Mouse (Mus musculus) neural tube, embryonic 11.5 days (tissue): Measurements from ENCODE around the gene Arhgap31. TPM values are rescaled to one million over a fixed set of nuclear protein-coding genes. Genes with fewer than 3 reads are reported as not detected.

Source experiments
- ATAC-seq: fragments of 200-750 bp; cut with Nextera tagmentation; 2 replicates; pipeline ENCODE4 v1.8.0; 2017; ENCODE audit warnings: moderate number of reproducible peaks, mild to moderate bottlenecking, moderate TSS enrichment, moderate library complexity; ENCODE audit not compliant: insufficient read depth, low FRiP score, low TSS enrichment
- DNase-seq: peaks from one replicate; pipeline ENCODE4 v3.0.0-alpha.2; 2015; ENCODE audit warnings: low spot score
- H3K27ac ChIP-seq: fragments of 300-500 bp; sonication (generic); 2 replicates; pipeline ENCODE4 v1.5.1; 2014; ENCODE audit warnings: low read depth, mild to moderate bottlenecking, low read length
- H3K27me3 ChIP-seq: fragments of 300-500 bp; sonication (generic); 2 replicates; pipeline ENCODE4 v1.6.1; 2014; ENCODE audit warnings: mild to moderate bottlenecking, low read length, mixed read lengths; ENCODE audit not compliant: control insufficient read depth, insufficient read depth
- H3K36me3 ChIP-seq: fragments of 300-500 bp; sonication (generic); 2 replicates; pipeline ENCODE4 v1.6.1; 2014; ENCODE audit warnings: mild to moderate bottlenecking, low read length, moderate library complexity, mixed read lengths; ENCODE audit not compliant: control insufficient read depth, insufficient read depth
- H3K4me1 ChIP-seq: fragments of 300-500 bp; sonication (generic); 2 replicates; pipeline ENCODE4 v1.6.1; 2014; ENCODE audit warnings: low read length, mixed read lengths; ENCODE audit not compliant: control insufficient read depth, insufficient read depth
- H3K4me2 ChIP-seq: fragments of 300-500 bp; sonication (generic); 2 replicates; pipeline ENCODE4 v1.6.1; 2014; ENCODE audit warnings: low read depth, mild to moderate bottlenecking, moderate library complexity
- H3K4me3 ChIP-seq: fragments of 300-500 bp; sonication (generic); 2 replicates; pipeline ENCODE4 v1.5.1; 2014; ENCODE audit warnings: low read depth, low read length
- H3K9ac ChIP-seq: fragments of 300-500 bp; sonication (generic); 2 replicates; pipeline ENCODE4 v1.6.1; 2014; ENCODE audit warnings: mild to moderate bottlenecking, low read length
- H3K9me3 ChIP-seq: fragments of 300-500 bp; sonication (generic); 2 replicates; pipeline ENCODE4 v1.6.1; 2016; ENCODE audit warnings: low read length; ENCODE audit not compliant: control insufficient read depth
- WGBS: fragments of 180-500 bp; shearing (Covaris S2); extraction: QIAGEN DNeasy Blood & Tissue Kit; methylation state at CpG from one replicate; pipeline ENCODE4 v1.1.7; 2014; 5-methylcytosine and 5-hydroxymethylcytosine counted together
- polyA plus RNA-seq: library from polyadenylated mRNA; unstranded; fragments of >200 nt; fragmentation: Nextera tagmentation; extraction: Ambion mirVana; gene quantifications from 2 replicates; pipeline ENCODE4 v1.2.1, GENCODE M21; 2014

Arhgap31 gene
- polyA plus RNA-seq, 1 experiment from 2014 or later = 7.7 TPM

GRCm38 (mm10) chr16:38674891-38675290 lies 38.2 kb downstream of the Arhgap31 start:
- Histone ChIP-seq H3K4me3 (no peak overlapping the region), H3K4me2 (no peak overlapping the region)
- 90% methylated on average over 11 of the region's 11 CpGs for WGBS

GRCm38 (mm10) chr16:38673511-38673910 lies 39.6 kb downstream of the Arhgap31 start:
- Histone ChIP-seq H3K36me3 (no peaks in the 10 kb centered on the region), H3K27ac (peak overlapping the region; percentile 41; the same call in 1 of the 2 replicates), H3K4me3 (no peak overlapping the region), H3K27me3 (no peaks in the 10 kb centered on the region), H3K9me3 (no peaks in the 10 kb centered on the region), H3K4me2 (no peak overlapping the region), H3K9ac (no peak overlapping the region), H3K4me1 (peaks cover 3% of the 10 kb centered on the region; the same call in 1 of the 2 replicates)
- 66% methylated on average over 15 of the region's 15 CpGs for WGBS
- DNase-seq (peak; percentile 79), ATAC-seq (peak; percentile 88)

More at GRCm38 (mm10) chr16:38674891-38675290, 38.2 kb downstream of the Arhgap31 start:
- no peak overlapping the region for H3K9ac ChIP-seq
- no peaks in the 10 kb centered on the region for H3K36me3 ChIP-seq
- H3K27me3 ChIP-seq = no peaks in the 10 kb centered on the region
- no peak for ATAC-seq
- H3K27ac ChIP-seq = no peak overlapping the region
- H3K4me1 ChIP-seq = peaks cover 3% of the 10 kb centered on the region; the same call in 1 of the 2 replicates
- H3K9me3 ChIP-seq = no peaks in the 10 kb centered on the region
- no peak for DNase-seq

- no peak overlapping the region for H3K4me2 ChIP-seq
- H3K27ac ChIP-seq = no peak overlapping the region
- no peaks in the 10 kb centered on the region for H3K36me3 ChIP-seq
- H3K27me3 ChIP-seq = no peaks in the 10 kb centered on the region
- DNase-seq (no peak), ATAC-seq (no peak)
- no peak overlapping the region for H3K9ac ChIP-seq
- WGBS = 92% methylated on average over 7 of the region's 7 CpGs
- H3K4me3 ChIP-seq = no peak overlapping the region
- no peaks in the 10 kb centered on the region for H3K9me3 ChIP-seq
- H3K4me1 ChIP-seq = peaks cover 3% of the 10 kb centered on the region; the same call in 1 of the 2 replicates
Observed at GRCm38 (mm10) chr16:38672947-38673346, 40.1 kb downstream of the Arhgap31 start.

DNA sequence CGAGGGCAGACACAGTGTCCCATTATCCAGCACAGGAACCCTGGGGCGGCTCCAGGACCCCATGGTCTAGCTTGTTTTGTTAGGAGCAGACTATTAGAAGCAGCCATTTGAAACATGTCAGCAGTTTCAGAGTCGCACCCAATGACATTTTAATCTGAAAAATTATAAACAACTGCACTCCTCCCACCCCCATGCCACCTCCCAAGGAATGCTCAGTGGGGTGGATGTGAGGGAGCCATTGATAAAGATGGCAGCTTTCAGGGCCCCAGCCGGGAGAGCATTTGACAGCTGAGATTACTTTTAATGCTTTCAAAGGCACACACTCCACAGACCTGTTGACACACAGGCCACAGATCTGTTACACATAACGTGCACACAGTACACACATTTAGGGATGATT lies 40.7 kb downstream of the Arhgap31 start:
- peaks cover 3% of the 10 kb centered on the region; the same call in 1 of the 2 replicates for H3K4me1 ChIP-seq
- no peak overlapping the region for H3K9ac ChIP-seq
- ATAC-seq (no peak), DNase-seq (no peak)
- H3K4me3 ChIP-seq = no peak overlapping the region
- no peaks in the 10 kb centered on the region for H3K9me3 ChIP-seq
- WGBS = 65% methylated on average over 5 of the region's 5 CpGs
- H3K27ac ChIP-seq = no peak overlapping the region
- H3K4me2 ChIP-seq = no peak overlapping the region
- H3K27me3 ChIP-seq = no peaks in the 10 kb centered on the region
- no peaks in the 10 kb centered on the region for H3K36me3 ChIP-seq

- Histone ChIP-seq H3K4me1 (peaks cover 3% of the 10 kb centered on the region; the same call in 1 of the 2 replicates), H3K9ac (no peak overlapping the region), H3K36me3 (no peaks in the 10 kb centered on the region), H3K27me3 (no peaks in the 10 kb centered on the region), H3K4me2 (no peak overlapping the region), H3K4me3 (no peak overlapping the region), H3K9me3 (no peaks in the 10 kb centered on the region), H3K27ac (no peak overlapping the region)
- DNase-seq = no peak
- 88% methylated on average over 12 of the region's 12 CpGs for WGBS
- no peak for ATAC-seq
Observed at GRCm38 (mm10) chr16:38670621-38671390, 42.3 kb downstream of the Arhgap31 start.

GRCm38 (mm10) chr16:38668871-38669675 lies 44.0 kb downstream of the Arhgap31 start:
- H3K27ac ChIP-seq = no peak overlapping the region
- no peak overlapping the region for H3K9ac ChIP-seq
- no peaks in the 10 kb centered on the region for H3K9me3 ChIP-seq
- WGBS = 89% methylated on average over 8 of the region's 8 CpGs
- H3K27me3 ChIP-seq = no peaks in the 10 kb centered on the region
- no peak overlapping the region for H3K4me3 ChIP-seq
- no peak for ATAC-seq
- peaks cover 3% of the 10 kb centered on the region; the same call in 1 of the 2 replicates for H3K4me1 ChIP-seq
- H3K4me2 ChIP-seq = no peak overlapping the region
- no peaks in the 10 kb centered on the region for H3K36me3 ChIP-seq
- no peak for DNase-seq

- Histone ChIP-seq H3K4me3 (no peak overlapping the region), H3K27ac (no peak overlapping the region), H3K36me3 (no peaks in the 10 kb centered on the region), H3K4me2 (no peak overlapping the region), H3K9ac (no peak overlapping the region), H3K9me3 (no peaks in the 10 kb centered on the region), H3K27me3 (no peaks in the 10 kb centered on the region), H3K4me1 (no peaks in the 10 kb centered on the region)
- ATAC-seq = no peak
- no peak for DNase-seq
- WGBS = 90% methylated on average over 4 of the region's 4 CpGs
Observed at GRCm38 (mm10) chr16:38666523-38666922, 46.6 kb downstream of the Arhgap31 start.

DNA sequence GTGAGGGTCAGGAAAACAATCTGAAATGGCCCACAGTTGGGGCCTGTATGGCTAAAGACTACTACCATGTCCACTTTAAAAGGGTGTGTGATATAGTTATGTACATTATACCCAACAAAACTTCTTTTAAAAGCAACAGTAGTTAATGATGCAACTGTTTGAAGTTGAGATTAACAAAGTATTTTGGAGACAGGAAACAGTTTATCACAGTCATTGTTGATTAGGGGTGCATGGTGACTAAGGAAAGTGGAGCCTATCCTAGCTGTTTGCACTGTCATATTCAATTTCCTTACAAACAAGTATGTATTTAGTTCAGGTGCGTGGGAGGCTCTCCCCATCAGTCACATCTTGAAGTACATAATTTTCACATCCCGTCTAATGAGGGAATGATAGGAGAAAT lies 47.1 kb downstream of the Arhgap31 start:
- no peak overlapping the region for H3K4me3 ChIP-seq
- H3K27ac ChIP-seq = no peak overlapping the region
- no peak overlapping the region for H3K4me2 ChIP-seq
- 96% methylated on average over 2 of the region's 2 CpGs for WGBS
- no peak for ATAC-seq
- no peak overlapping the region for H3K9ac ChIP-seq
- no peaks in the 10 kb centered on the region for H3K36me3 ChIP-seq
- H3K27me3 ChIP-seq = no peaks in the 10 kb centered on the region
- no peaks in the 10 kb centered on the region for H3K9me3 ChIP-seq
- DNase-seq = no peak
- H3K4me1 ChIP-seq = no peaks in the 10 kb centered on the region
